Mouse (Mus musculus) hindbrain, postnatal 0 days (tissue): ENCODE data around the gene Calu. TPM values are rescaled to one million over a fixed set of nuclear protein-coding genes. Genes with fewer than 3 reads are reported as not detected.
A peak's percentile ranks its signal among the peaks of the same experiment; 100 is the strongest.
"Not testable (repeated sequence)": the region's sequence is repeated elsewhere in the genome, so short reads cannot be mapped to it uniquely, and the experiment has no call there.

Source experiments
- ATAC-seq: fragments of 200-750 bp; cut with Nextera tagmentation; 2 replicates; pipeline ENCODE4 v1.8.0; 2017; ENCODE audit warnings: mild to moderate bottlenecking, moderate TSS enrichment, moderate library complexity
- DNase-seq: peaks from one replicate; pipeline ENCODE4 v3.0.0-alpha.2; 2015; ENCODE audit warnings: low spot score
- H3K27ac ChIP-seq: fragments of 300-500 bp; sonication (generic); 2 replicates; pipeline ENCODE4 v1.5.1; 2014; ENCODE audit warnings: mild to moderate bottlenecking
- H3K27me3 ChIP-seq: fragments of 300-500 bp; sonication (generic); 2 replicates; pipeline ENCODE4 v1.6.1; 2014; ENCODE audit warnings: low read length, mixed read lengths; ENCODE audit not compliant: insufficient read depth
- H3K36me3 ChIP-seq: fragments of 300-500 bp; sonication (generic); 2 replicates; pipeline ENCODE4 v1.6.1; 2014; ENCODE audit warnings: low read length, mixed read lengths; ENCODE audit not compliant: insufficient read depth
- H3K4me1 ChIP-seq: fragments of 300-500 bp; sonication (generic); 2 replicates; pipeline ENCODE4 v1.6.1; 2014; ENCODE audit warnings: antibody characterized with exemption, low read length, mixed read lengths; ENCODE audit not compliant: insufficient read depth
- H3K4me2 ChIP-seq: fragments of 300-500 bp; sonication (generic); 2 replicates; pipeline ENCODE4 v1.6.1; 2014; ENCODE audit warnings: low read depth, mild to moderate bottlenecking, low read length, moderate library complexity, mixed read lengths
- H3K4me3 ChIP-seq: fragments of 300-500 bp; sonication (generic); 2 replicates; pipeline ENCODE4 v1.5.1; 2014; ENCODE audit warnings: low read length
- H3K9ac ChIP-seq: fragments of 300-500 bp; sonication (generic); replicated peaks from 2 replicates; pipeline ENCODE4 v1.6.1; 2014; ENCODE audit warnings: mild to moderate bottlenecking, low read length, moderate library complexity, mixed read lengths
- H3K9me3 ChIP-seq: fragments of 300-500 bp; sonication (generic); 2 replicates; pipeline ENCODE4 v1.6.1; 2016; ENCODE audit warnings: low read length, mixed read lengths
- CTCF ChIP-seq: IDR thresholded peaks from 2 replicates; pipeline ENCODE4 v1.5.1; 2016; ENCODE audit warnings: antibody characterized with exemption, control low read depth, low read depth
- WGBS: fragments of 180-500 bp; shearing (Covaris S2); extraction: QIAGEN DNeasy Blood & Tissue Kit; methylation state at CpG from one replicate; pipeline ENCODE4 v1.1.7; 2014; 5-methylcytosine and 5-hydroxymethylcytosine counted together
- polyA plus RNA-seq: library from polyadenylated mRNA; unstranded; fragments of >200 nt; fragmentation: Nextera tagmentation; extraction: Ambion mirVana; gene quantifications from 2 replicates; pipeline ENCODE4 v1.2.1, GENCODE M21; 2015
- total RNA-seq: library from RNA; depleted of rRNA; stranded (reverse); fragments of >200 nt; gene quantifications from 2 replicates; pipeline ENCODE4 v1.2.3, GENCODE M21; 2014

The Calu gene
- total and polyA plus RNA-seq, 2 experiments from 2014 or later, result 119 to 135 TPM

- Histone ChIP-seq H3K36me3 (peaks cover 20% of the 10 kb centered on the region; the same call in 1 of the 2 replicates), H3K27me3 (no peaks in the 10 kb centered on the region), H3K4me3 (no peak overlapping the region), H3K9me3 (no peaks in the 10 kb centered on the region), H3K27ac (no peak overlapping the region), H3K4me2 (no peak overlapping the region), H3K9ac (no peak overlapping the region), H3K4me1 (no peaks in the 10 kb centered on the region)
- WGBS, result 89% methylated on average over 6 of the region's 6 CpGs
- no peak for TF ChIP-seq CTCF
- ATAC-seq (no peak), DNase-seq (no peak)
These were observed 32.1 kb downstream of the Calu start for GRCm38 (mm10) chr6:29379954-29380353.

DNA sequence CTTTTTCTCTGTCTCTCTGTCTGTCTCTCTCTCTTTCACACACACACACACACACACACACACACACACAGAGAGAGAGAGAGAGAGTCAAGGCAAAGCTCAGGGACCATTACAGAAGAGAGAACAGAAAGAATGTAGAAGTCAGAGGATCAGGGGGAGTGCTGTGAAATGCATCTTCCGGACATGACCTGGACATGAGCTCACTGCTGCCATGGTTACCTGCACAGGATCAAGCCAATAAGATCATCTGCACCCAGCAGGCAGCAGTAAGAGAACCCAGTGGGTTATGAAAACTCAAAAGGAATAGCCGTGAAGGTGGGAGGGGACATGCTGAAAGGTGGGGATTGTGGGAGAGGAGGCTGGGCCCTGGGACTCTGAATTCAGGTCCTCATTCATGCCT, 34.6 kb downstream of the Calu start:
- Histone ChIP-seq H3K9me3 (no peaks in the 10 kb centered on the region), H3K4me2 (no peak overlapping the region), H3K4me3 (no peak overlapping the region), H3K9ac (no peak overlapping the region), H3K4me1 (no peaks in the 10 kb centered on the region), H3K27me3 (no peaks in the 10 kb centered on the region), H3K36me3 (0 out of 2 replicates have a peak, but pooled peaks cover 1% of the 10 kb centered on the region), H3K27ac (no peak overlapping the region)
- ATAC-seq (peak; percentile 68), DNase-seq (peak; percentile 12)
- WGBS, result 33% methylated on average over 2 of the region's 2 CpGs
- no peak for TF ChIP-seq CTCF

DNA sequence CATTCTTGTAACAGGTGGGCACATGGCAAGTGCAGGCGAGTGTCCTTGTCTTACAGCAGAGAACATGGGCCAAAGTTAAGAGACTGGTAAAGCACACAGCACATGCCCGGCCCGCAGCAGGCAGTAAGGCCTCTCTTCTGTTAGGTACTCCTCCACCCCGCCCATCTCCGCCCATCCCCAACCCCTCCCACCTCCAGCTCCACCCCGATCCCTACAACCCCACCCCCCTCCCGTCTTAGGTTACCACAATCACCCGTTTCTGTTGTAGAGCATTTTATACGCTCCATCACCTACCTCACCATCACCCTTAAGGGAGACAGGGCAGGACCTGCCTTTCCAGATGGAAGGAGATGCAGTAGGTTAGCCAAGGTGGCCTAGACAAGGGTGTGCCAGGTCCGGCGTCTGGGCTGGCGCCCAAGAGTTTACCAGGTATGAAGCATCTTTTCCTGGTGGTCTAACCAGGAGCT, 40.2 kb downstream of the Calu start, which contains the start of gene Opn1sw:
Gene Opn1sw, minus strand, starts transcription at position 417 of the 467 bp plus-strand sequence.
- Histone ChIP-seq H3K36me3 (no peaks in the 10 kb centered on the region), H3K27me3 (no peaks in the 10 kb centered on the region), H3K4me3 (no peak within 1 kb of the TSS), H3K4me2 (peak within 1 kb of the TSS; percentile 37; the same call in 1 of the 2 replicates), H3K27ac (no peak within 1 kb of the TSS), H3K9ac (no peak within 1 kb of the TSS), H3K9me3 (no peaks in the 10 kb centered on the region), H3K4me1 (no peaks in the 10 kb centered on the region)
- ATAC-seq (peak; percentile 52), DNase-seq (peak; percentile 4)
- no peak for TF ChIP-seq CTCF
- WGBS, result 3% methylated on average over 12 of the region's 12 CpGs

DNA sequence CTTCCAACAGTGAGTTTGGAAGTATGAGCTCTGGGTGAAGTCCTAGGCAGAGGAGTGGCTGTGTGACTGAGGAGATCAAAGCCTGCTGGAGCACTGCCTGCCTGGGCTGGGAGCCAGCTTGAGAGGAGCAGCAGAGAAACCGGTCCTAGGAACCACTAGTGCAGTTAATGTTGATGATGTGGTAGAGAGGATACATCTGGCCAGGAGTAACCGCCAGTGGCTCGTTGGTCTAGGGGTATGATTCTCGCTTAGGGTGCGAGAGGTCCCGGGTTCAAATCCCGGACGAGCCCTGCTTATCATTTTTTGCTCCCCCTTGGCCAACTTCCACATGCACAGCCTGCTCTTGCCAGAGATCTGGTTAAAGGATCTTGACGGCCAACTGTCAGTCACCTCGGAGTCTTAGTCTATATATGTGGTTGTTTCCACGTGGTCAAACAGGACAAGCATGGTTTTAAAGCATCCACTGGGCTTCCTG, 40.8 kb downstream of the Calu start:
- WGBS, result 13% methylated on average over 11 of the region's 11 CpGs
- H3K4me2 ChIP-seq, result peak overlapping the region; percentile 37; the same call in 1 of the 2 replicates

DNA sequence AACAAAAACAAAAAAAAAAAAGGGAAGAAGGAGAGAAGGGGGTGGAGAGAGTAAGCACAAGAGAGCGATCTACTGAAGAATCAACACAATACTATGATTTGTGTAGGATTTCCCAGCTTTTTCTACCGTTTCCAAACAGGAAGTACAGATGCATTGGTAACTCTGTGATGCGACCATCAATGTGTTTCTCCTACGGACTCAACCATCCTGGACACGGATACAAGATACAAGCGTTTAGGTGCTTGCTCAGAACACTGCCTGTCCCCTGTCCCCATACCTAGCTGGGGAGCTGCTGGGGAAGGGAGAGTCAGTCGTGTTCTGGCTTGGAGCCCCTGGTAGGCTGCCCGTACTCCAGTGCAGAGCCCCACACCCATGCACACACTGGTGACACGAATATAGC, 41.6 kb downstream of the Calu start:
- 50% methylated on average over 9 of the region's 9 CpGs for WGBS
- TF ChIP-seq CTCF, result no peak
- no peak overlapping the region for H3K4me2 ChIP-seq
- no peaks in the 10 kb centered on the region for H3K9me3 ChIP-seq
- no peak for ATAC-seq
- no peaks in the 10 kb centered on the region for H3K4me1 ChIP-seq
- H3K27me3 ChIP-seq, result no peaks in the 10 kb centered on the region
- no peak overlapping the region for H3K9ac ChIP-seq
- DNase-seq, result no peak
- H3K27ac ChIP-seq, result no peak overlapping the region
- no peaks in the 10 kb centered on the region for H3K36me3 ChIP-seq
- no peak overlapping the region for H3K4me3 ChIP-seq

More for the DNA sequence above, 40.8 kb downstream of the Calu start:
- Histone ChIP-seq H3K27me3 (no peaks in the 10 kb centered on the region), H3K36me3 (no peaks in the 10 kb centered on the region), H3K9me3 (no peaks in the 10 kb centered on the region), H3K4me1 (no peaks in the 10 kb centered on the region), H3K4me3 (no peak overlapping the region), H3K27ac (no peak overlapping the region), H3K9ac (no peak overlapping the region)
- peak; percentile 84 for DNase-seq
- TF ChIP-seq CTCF, result no peak
- peak; percentile 80 for ATAC-seq

GRCm38 (mm10) chr6:29390500-29390899, 42.6 kb downstream of the Calu start:
- not testable (repeated sequence) for H3K9ac ChIP-seq, H3K4me1 ChIP-seq, ATAC-seq, H3K4me2 ChIP-seq, H3K27ac ChIP-seq, H3K27me3 ChIP-seq, DNase-seq, H3K36me3 ChIP-seq, H3K4me3 ChIP-seq, H3K9me3 ChIP-seq
- WGBS, result 85% methylated on average over 1 of the region's 1 CpGs

DNA sequence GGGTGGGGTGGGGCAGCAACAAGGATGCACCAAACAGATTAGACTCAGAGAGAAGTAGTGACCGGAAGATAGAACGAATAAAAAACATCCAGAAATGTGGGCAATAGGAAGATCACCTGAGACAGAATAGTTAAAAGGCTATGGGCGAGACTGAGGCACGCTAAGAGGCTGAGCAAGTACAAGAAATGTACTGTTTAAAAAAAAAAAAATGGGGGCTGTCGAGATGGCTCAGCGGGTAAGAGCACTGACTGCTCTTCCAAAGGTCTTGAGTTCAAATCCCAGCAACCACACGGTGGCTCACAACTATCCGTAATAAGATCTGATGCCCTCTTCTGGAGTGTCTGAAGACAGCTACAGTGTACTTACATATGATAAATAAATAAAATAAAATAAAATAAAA, 43.4 kb downstream of the Calu start:
- not testable (repeated sequence) for H3K27ac ChIP-seq, H3K4me1 ChIP-seq, H3K36me3 ChIP-seq, H3K9me3 ChIP-seq, H3K4me3 ChIP-seq, ATAC-seq, DNase-seq, H3K4me2 ChIP-seq, H3K9ac ChIP-seq, H3K27me3 ChIP-seq
- WGBS, result 75% methylated on average over 8 of the region's 8 CpGs
